Mouse (Mus musculus): ENCODE results near the gene Zfp715.
"Not testable (repeated sequence)": the region's sequence is repeated elsewhere in the genome, so short reads cannot be mapped to it uniquely, and the experiment has no call there.

Gene Zfp715

GRCm38 (mm10) chr7:43291524-43291923, 21.6 kb downstream of the Zfp715 start:
- no peak for DNase-seq (ENCODE audit: low spot score in 2 of 2)

GRCm38 (mm10) chr7:43282859-43283595, 30.1 kb downstream of the Zfp715 start:
- peak; percentile 22 to 63 for DNase-seq (ENCODE audit: low spot score in 2 of 2)

- DNase-seq (ENCODE audit: low spot score in 2 of 2): no peak
These were observed 30.6 kb downstream of the Zfp715 start for GRCm38 (mm10) chr7:43282459-43282858.

GRCm38 (mm10) chr7:43277401-43277800, 35.7 kb downstream of the Zfp715 start:
- DNase-seq (ENCODE audit: low spot score in 2 of 2): no peak

- DNase-seq (ENCODE audit: low spot score in 2 of 2): not testable (repeated sequence)
These were observed 36.9 kb downstream of the Zfp715 start for GRCm38 (mm10) chr7:43276178-43276577.

- no peak for DNase-seq (ENCODE audit: low spot score in 2 of 2)
These were observed 39.6 kb downstream of the Zfp715 start for GRCm38 (mm10) chr7:43273476-43273875.

- not testable (repeated sequence) for DNase-seq (ENCODE audit: low spot score in 2 of 2)
These were observed 45.7 kb downstream of the Zfp715 start for GRCm38 (mm10) chr7:43267359-43267758.

- DNase-seq (ENCODE audit: low spot score in 2 of 2): no peak
These were observed 59.6 kb downstream of the Zfp715 start for GRCm38 (mm10) chr7:43253540-43253939.

- not testable (repeated sequence) for DNase-seq (ENCODE audit: low spot score in 2 of 2)
These were observed 62.4 kb downstream of the Zfp715 start for GRCm38 (mm10) chr7:43250718-43251117.
